Mouse (Mus musculus) layer of hippocampus, postnatal 36 days (tissue): ENCODE measurements around the gene Rpa2. TPM values are rescaled to one million over a fixed set of nuclear protein-coding genes. Genes with fewer than 3 reads are reported as not detected.
"Not testable (repeated sequence)": the region's sequence is repeated elsewhere in the genome, so short reads cannot be mapped to it uniquely, and the experiment has no call there.

Source experiments
- DNase-seq, 2 experiments: peaks; one replicate each; pipeline ENCODE4 v3.0.0; 2022
- total RNA-seq, 2 experiments: library from RNA; stranded (reverse); gene quantifications; 2 replicates each; pipeline ENCODE4 v1.2.3; 2021

Rpa2 gene
- total RNA-seq, 2 experiments from 2014 or later: 12.8 to 13.5 TPM

DNA sequence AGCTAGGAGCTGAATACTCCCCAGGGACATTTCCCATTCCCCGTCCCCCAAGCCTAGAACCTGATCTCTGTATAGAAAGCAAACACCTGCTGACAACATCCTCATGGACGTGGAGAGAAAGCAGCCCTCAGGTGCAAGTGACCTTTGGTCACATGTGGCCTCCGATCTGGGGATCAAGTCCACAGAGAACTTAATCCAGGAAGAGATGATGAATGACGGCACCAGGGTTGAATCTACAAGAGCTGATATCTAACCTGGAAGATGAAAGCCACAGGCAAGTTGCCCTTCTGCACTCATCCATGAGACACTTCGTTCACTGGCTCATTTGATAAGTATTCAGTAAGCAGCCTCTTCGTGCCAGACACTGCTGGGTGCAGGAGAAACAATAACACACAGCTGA is 5.5 kb upstream of the Rpa2 start:
- DNase-seq: no peak

DNA sequence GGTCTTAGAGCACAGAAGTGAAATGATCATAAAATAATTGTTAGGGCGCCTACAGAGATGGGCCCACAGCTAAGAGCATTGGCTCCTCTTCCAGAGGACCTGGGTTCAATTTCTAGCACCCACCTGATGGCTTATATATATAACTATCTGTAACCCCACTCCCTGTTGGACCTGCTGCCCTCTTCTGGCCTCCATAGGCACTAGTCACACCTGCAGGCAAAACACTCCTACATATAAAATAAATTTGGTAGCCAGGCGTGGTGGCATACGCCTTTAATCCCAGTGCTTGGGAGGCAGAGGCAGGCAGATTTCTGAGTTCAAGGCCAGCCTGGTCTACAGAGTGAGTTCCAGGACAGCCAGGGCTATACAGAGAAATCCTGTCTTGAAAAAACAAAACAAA is 5.0 kb upstream of the Rpa2 start:
- not testable (repeated sequence) for DNase-seq

DNA sequence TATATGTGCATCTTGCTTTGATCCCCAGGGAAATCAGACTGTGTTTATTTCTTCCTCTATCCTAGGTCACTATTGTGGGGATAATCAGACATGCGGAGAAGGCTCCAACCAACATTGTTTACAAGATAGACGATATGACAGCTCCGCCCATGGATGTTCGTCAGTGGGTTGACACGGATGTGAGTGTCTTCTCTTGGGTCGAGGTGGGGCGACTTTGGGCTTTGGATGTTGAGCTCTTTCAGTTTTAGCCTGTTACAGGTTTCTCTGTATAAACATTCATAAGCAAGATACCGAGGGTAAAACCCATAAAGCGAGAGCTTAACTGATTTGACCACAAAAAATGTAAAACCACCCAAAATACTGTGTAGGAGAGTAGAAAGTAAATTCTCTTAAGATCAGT is 3.6 kb downstream of the Rpa2 start:
- DNase-seq: no peak

DNA sequence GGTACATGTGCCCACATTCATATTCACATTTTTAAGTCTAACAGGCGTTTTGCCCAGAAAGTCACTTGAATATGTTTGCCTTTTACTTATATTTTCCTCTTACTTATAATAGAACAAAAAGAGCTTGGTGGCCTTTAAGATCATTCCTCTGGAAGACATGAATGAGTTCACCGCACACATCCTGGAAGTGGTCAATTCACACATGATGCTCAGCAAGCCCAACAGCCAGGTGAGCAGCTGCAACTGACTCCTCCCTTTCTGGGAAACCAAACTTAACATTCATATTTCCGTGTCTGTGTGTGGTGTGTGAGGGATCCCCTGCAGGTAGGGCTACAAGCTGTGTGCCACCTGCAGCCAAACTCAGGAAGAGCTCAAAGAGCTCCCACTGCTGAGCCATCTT is 6.8 kb downstream of the Rpa2 start:
- no peak for DNase-seq

DNA sequence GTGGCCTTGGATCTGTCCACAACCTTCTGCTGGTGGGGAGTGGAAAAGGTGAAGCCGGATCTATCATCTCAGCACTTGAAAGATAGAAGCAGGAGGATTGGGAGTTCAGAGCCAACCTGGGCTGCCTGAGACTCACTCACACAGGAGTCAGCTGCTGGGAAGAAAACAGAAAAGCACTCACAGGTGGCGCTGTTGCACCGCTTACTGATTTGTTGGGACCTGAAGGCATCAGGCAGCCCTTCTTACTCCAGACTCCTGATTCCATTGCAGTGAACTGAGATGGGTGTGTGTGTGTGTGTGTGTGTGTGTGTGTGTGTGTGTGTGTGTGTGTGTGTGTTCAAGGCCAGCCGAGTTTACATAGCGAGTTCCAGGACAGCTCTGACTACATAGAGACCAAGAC is 8.6 kb downstream of the Rpa2 start:
- DNase-seq: peak; percentile 68 to 71

DNA sequence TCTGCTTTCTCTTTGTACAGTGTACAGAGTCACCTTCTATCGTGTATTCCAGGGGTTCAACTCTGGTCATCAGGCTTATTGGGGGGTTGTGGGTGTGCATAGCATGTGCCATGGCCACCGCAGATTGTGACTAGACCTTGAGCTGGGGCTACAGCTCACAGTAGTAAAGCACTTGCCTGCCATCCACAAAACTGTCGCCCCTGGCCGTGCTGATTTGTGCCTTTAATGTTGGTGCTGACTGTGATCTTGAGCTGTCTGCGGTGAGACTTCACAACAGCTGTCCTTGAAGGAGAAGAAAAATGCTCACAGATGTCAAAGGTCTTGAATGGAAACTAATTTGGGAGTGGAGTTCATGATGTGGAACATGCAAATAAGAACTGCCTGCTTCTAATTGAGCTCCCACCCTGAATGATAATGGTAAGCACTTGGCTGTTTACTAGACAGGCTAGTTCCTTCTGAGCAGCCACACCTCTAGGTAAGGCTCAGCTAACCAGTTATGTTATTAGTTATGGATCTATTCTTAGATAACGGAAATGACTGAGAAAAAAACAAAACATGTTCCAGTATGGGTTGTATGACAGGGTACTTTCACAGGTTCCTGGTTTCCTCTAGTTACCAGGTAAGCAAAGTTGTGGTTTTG is 10.6 kb downstream of the Rpa2 start:
- no peak for DNase-seq

DNA sequence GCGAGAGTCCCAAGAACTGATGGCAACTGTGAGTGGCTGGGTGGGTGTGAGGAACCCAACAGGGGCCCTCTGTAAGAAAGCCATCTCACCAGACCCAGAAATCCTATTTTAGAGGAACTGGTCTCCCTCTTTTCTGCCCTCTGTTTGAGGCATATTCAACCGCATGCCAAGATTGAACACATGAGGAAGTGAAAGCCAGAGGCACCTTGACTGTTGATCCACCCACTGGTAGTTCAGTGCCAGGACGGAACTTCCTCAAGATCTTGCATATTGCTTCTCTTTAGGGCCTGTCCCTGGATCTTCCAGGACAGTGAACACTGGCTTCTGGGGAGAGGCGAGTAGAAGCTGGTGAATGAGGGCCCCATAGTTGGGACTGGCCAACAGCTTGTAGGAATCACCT is 12.2 kb downstream of the Rpa2 start:
- DNase-seq: no peak

DNA sequence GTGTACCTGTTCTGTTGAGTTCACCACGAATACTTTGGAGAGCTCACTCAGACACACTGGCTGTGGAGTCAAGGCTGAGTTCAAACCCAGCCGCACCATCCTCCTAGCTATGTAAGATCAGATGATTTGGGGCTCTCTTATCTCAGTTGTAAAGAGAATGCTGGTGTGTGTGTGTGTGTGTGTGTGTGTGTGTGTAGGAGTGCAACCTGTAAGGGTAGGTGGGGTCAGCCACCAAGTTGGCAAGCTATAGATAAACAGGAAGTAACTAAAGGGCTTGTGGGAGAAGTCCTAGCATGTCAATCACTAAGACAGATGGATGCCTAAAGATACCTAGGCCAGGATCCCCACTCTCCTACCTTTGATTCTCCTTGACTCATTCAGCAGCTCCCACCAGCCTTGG is 15.6 kb downstream of the Rpa2 start:
- no peak for DNase-seq

DNA sequence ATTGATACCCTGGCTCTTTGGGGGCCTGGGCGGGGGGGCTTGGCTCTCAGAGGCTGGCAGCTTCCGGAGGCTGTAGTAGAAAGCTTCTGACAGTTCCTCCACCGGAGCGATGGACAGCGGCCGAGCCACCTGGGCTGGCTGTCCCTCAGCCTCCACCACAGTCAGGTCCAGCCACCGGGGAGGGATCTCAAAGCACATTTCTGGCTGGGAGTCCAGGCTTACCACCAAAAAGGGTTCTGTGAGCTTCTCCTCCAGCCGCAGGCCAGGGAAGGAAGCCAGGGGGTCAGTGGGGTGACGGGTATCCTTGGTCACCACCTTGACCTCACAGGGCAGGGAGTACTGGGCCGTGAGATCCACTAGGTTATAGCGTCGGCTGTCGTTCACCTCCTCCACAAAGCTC is 17.1 kb downstream of the Rpa2 start:
- no peak for DNase-seq

DNA sequence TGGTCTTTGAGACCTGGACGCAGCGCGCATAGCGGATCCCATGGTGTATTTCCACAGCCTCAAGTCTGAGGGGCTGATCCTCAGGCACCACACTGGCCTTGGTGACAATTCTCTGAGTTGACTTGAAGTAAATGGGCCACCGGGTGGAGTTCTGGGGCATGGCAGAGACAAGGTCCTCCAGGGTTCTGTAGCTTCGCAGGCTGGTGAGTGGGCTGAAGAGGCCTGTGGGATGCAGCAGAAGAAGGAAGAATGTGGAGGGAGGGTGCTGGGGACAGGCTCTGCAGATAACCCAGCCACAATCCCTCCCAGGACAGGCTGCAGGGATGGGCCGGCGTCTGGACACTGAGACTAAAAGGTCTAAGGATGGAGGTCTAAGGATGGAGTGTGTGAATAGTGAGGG is 21.6 kb downstream of the Rpa2 start:
- DNase-seq: no peak

DNA sequence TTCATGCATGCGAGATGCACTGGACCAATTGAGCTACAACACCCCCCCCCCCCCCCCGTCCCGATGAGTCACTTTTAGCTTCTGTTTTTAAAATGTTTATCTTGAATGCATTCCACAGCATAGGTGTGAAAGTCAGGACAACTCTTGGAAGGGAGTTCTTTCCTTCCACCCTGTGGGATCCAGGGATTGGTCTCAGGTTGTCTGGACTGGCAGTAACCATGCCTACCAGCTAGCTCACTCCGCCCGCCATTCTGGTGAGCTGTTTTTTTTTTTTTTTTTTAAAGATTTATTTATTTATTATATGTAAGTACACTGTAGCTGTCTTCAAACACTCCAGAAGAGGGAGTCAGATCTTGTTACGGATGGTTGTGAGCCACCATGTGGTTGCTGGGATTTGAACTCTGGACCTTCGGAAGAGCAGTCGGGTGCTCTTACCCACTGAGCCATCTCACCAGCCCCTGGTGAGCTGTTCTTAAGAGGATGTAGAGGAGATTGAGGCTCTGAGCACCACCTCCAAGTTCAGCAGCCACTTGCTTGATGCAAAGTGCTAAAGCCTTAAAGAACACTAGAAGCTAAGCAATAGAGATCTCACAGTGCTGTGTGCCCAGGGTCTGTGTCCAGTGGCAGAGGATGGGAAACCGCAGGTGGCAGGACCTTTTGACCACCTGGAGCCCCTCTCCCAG is 25.3 kb downstream of the Rpa2 start:
- not testable (repeated sequence) for DNase-seq

DNA sequence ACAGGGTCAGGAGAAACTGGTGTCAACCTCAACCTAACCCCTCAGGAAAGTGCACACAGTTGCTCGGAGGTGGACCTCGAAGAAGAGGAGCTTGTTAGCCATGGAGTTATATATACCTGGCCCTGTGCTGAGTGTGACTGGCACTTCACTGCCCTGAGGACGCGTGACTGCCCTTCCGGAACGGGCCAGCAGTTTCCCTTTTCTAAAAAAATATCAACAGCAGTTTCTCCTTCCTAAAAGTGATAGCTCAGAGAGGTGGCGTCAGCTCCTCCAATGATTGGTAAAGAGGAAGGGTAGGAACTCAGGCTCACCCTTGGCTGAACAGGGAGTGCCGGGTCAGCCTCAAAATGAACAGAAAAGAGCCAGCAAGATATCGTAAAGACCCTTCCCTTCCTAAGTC is 25.9 kb downstream of the Rpa2 start:
- no peak for DNase-seq

DNA sequence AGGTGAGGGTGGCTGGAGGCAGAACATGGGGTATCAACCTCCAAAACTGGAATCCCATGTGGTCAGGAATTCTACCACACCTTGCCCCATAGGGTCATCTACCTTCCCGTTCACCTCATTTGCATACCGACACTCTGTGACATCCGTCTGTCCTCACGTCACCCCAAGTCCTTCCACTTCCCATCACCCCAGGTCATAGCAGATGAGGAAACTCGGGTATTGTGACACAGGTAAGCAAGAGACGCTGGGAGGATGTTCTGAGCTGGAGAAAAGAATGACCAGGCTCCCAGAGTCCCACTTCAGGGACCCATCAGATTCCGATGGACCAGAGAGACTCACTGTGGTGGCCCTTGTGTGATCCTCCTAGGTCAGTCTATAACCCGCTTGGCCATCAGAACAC is 26.6 kb downstream of the Rpa2 start:
- no peak for DNase-seq

DNA sequence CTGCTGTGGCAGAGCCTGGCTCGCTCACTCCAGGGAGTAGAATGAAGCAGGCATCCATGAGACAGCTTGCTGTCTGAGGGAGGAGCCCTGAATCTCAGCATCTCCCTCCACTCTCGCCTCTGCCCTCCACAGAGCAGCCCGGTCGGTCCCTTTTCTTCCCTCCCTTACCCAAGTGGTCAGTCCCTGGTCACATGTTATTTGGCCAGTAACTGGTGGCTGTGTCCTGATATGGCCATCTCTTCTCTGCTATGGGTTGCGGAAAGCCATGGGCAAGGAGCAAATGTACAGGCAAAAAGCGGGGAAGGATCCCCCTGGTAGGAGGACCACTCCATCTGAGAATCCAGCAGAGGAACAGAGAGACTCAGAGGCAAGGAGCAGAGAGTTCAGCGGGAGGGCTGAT is 27.0 kb downstream of the Rpa2 start:
- no peak for DNase-seq

DNA sequence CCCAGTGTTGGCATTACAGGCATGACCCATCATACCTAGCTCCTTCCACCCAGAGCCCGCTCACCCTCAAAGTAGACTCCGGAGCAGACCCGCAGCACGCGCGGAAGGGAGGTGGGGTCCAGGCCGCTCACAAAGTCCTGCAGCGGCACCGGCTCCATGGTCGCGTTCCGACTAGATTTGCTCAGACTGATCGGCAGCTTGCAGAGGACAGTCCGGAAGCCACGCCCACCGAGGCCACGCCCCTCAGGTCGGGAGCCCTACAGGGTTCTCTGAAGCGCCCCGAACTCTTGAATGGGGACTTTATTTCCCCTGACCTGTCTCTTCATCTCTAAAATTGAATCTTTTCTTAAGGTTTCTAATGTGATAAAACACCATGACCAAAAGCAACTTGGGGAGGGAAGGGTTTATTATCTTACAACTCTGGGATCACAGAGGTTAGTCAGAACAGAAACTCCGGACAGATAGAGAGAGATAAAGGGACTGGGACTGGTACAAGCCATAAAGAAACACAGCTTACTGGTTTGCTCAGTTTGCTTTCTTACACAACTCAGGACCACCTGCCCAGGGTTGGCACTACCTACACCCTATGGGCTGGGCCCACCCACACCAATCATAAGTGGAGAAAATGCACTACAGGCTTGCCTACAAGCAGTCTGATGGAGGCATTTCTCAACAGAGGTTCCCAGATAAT is 28.2 kb downstream of the Rpa2 start, which contains the start of gene Themis2:
Gene Themis2, minus strand, starts transcription at position 192 of the 691 bp plus-strand sequence.
- peak in 1 of 2 experiments; percentile 30 for DNase-seq

DNA sequence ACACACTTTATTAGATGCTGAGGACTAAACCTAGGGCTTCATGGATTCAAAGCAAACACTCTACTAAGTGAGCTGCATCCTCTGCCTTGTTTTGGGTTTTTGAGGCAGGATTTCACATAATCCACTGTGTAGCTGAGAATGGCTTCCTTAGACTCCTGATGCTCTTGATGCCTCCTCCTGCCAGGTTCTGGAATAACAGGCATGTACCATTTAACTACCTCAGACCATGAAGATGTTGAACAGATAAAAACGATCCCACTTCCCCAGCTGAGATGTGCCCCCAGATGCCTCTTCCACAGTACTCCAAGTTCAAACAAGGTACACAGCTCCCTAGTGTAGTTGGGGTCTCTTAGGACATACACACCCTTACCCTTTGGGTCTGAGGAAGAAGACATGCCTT is 29.3 kb downstream of the Rpa2 start:
- no peak for DNase-seq

DNA sequence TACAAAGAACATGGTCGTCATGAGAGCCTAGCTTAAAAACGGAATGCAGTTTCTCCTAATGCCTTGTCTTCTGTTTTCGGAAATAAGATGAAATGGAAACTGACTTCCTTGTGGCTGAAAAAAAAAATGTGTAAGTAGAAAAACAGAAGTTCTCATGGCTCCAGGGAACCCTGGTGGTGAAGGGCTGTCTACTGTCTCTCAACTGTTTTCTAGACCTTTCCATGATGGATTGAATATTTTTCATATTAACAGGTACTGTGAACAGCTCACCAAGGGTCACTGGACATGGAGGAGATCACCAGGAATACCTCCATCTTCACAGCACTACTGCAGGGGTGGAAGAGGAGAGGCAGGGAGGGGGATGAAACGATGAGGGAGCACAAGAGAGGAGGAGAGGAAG is 29.9 kb downstream of the Rpa2 start:
- no peak for DNase-seq

DNA sequence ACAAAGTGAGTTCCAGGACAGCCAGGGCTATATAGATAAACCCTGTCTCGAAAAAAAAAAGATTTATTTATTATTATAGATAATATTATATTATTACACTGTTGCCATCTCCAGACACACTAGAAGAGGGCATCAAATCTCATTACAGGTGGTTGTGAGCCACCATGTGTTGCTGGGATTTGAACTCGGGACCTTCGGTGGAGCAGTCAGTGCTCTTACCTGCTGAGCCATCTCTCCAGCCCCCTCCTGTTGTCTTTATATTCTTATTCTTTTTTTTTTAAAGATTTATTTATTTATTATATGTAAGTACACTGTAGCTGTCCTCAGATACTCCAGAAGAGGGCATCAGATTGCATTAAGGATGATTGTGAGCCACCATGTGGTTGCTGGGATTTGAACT is 30.5 kb downstream of the Rpa2 start:
- DNase-seq: not testable (repeated sequence)

DNA sequence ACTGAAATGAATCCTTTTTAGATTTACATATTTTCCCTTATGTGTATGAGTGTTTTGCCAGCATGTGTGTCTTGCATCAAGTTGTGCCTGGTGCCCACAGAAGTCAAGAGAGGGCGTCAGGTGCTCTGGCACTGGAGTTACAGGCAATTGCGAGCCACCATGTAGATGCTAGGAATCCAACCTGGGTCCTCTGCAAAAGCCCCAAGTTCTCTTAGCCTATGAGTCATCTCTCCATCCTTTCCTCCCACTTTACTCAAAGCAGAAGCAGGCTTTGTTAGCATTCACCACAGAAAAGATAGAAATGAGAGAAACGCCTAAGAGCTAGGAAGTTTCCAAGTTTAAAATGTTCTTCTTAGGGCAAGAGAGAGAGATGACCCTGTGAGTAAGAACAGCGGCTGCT is 31.7 kb downstream of the Rpa2 start:
- DNase-seq: no peak

DNA sequence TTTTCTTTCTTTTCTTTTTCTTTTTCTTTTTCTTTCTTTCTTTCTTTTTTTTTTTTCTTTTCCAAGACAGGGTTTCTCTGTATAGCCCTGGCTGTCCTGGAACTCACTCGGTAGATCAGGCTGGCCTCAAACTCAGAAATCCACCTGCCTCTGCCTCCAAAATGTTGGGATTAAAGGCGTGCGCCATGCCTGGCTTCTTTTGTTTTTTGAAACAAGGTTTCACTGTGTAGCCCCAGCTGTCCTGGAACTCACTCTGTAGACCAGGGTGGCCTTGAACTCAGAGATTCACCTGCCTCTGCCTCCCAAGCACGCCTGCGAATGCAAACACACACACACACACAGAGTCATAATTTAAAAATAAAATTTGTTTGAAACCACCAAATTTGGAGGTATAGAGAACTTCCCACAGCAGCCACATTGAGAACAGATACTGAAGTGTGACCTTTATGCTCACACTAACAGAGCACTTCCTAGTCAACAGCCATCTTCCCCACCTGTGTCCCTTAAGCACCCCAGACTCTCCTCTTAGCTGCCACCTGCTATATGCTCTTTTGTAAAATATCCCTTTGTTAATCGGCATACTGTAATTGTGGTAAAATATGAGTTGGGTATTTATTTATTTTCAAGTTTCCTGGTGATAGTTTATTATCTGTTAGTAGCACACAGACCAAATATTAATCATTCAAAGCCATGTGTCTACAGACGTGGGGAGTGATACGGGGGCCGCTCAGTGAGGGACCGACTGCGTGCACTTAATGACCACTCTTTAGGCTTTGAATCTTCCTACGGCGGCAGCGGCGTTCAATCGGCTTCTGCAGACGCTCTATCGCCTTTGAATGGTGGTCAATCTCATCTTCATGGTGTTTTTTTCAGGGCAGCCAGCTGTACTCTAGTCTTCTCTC is 33.3 kb downstream of the Rpa2 start:
- DNase-seq: no peak

DNA sequence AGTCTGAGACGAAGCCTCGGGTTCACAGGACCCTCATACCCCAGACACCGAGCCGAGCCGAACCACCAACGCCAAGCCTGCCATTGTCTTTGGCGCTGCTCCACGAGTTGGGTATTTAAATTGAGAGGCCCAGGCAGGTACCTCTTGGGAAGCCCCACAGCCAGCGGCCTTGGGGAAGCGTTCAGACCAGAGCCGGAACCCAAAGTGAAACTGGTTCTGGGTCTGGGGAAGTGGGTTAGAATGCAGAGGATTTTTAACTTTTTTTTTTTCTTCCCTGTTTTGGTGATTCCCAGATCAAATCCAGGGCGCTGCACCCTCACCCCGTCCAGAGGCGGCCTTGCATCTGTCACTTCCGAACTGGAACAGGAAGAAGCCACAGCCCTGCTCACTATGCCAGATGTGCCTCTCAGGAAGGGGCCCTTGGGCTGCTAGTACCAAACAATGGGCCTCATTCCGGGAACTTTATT is 34.1 kb downstream of the Rpa2 start:
- no peak for DNase-seq

DNA sequence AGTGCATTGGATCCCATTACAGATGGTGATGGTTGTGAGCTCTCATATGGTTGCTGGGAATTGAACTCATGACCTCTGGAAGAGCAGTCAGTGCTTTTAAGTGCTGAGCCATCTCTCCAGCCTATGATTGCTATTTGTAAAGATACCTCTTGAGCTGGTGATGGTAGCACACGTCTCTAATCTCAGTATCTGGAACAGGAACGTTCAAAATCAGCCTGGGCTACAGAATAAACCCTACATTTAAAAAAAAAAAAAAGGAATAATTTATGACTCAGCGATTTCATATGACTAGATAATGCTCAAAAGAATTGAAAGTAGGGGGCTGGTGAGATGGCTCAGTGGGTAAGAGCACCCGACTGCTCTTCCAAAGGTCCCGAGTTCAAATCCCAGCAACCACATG is 35.1 kb downstream of the Rpa2 start:
- no peak for DNase-seq

DNA sequence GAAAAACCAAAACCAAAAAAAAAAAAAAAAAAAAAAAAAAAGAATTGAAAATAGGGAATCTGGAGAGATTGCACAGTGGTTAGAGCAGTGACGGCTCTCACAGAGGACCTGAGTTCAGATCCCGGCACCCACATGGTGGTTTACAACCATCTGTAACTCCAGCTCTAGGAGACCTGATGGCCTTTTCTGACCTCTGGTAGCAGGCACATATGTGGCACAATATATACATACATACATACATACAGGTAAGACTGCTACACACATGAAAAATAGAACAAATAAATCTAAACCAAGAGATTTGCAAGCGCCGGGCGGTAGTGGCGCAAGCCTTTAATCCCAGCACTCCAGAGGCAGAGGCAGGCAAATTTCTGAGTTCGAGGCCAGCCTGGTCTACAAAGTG is 35.7 kb downstream of the Rpa2 start:
- no peak for DNase-seq
